Mouse (Mus musculus) embryo, embryonic 10.5 days (tissue): Measurements from ENCODE around the gene Dtx2.
A peak's percentile ranks its signal among the peaks of the same experiment; 100 is the strongest.
"Not testable (repeated sequence)": the region's sequence is repeated elsewhere in the genome, so short reads cannot be mapped to it uniquely, and the experiment has no call there.

Experiments used
- DNase-seq: peaks from one replicate; pipeline ENCODE4 v3.0.0-alpha.2; 2015; ENCODE audit warnings: low spot score

Dtx2 gene

GRCm38 (mm10) chr5:136027612-136028311 lies 33.2 kb downstream of the Dtx2 start:
- no peak for DNase-seq

DNA sequence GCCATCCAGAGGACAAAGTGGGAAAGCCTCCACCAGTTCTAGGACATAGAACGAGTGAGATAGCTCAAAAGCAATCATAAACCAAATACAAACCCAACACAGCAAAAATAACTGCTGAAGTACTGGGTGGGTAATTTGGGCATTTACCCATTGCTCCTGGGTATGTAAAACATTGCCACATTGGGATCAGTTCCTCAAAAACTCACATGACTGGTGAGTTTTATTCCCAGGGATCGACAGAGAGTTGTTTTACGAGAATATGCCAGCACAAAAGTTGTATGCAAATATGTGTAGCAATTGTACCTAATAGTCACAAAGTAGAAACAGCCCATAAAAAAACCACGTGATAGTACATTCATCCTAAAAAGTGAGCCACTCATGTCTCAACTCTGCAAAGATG lies 40.3 kb downstream of the Dtx2 start:
- no peak for DNase-seq

DNA sequence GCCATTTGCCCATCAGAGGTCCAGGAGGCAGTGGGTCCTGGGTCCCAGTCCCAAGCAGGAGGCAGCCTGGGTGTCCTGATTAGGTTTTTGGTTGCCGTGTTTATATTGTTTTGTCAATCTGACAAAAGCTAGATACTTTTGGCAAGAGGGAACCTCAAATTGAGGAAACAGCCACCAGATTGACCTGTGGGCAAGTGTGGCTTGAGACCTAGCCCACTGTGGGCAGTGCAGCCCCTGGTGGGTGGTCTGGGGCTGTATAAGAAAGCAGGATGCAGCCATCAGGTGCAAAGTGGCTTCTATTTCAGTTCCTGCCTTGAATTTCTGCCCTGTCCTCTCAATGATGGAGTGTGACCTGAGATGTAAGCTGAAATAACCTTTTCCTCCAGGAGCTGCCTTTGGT lies 40.7 kb downstream of the Dtx2 start:
- DNase-seq = no peak

- DNase-seq = no peak
Measured at GRCm38 (mm10) chr5:136036667-136037066, 42.1 kb downstream of the Dtx2 start.

- no peak for DNase-seq
Measured at GRCm38 (mm10) chr5:136038258-136039214, 43.9 kb downstream of the Dtx2 start, which contains the start of gene Upk3b. Gene Upk3b (plus strand): TSS chr5:136038496.

- DNase-seq = peak; percentile 45
Measured at GRCm38 (mm10) chr5:136040210-136040609, 45.6 kb downstream of the Dtx2 start.

DNA sequence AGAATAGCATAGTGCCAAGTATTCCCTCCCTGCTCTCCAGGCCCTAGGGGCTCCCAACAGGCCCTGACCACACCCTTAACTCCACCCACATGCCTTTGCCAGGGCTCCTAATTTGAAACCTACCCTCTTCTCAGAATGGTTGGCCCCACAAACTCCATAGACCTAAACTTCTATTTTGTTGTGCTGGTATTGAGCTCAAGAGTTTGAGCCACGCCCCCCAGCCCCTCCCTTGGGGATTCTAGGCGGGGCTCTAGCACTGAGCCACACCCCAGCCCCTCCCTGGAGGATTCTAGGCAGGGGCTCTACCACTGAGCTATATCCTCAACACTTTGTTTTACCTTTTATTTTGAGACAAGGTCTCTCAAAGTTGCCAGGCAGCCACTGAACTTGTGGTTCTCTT lies 46.7 kb downstream of the Dtx2 start:
- DNase-seq = no peak

DNA sequence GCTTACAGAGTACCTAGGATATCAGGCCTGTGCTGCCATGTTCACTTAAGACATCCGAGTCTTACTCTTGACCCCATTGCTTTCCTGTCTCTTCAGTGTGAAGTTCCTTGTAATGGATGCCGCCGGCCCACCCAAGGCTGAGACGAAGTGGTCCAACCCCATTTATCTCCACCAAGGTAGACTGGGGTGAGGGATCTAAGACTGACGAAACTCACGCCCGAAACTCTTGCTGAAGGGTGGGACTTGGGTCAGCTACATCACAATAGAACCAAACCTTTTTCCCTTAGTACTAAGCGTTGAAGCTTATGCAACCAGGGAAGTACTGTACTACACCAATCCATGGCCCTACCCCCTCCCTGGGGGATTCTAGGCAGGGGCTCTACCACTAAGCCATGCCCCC lies 47.1 kb downstream of the Dtx2 start:
- DNase-seq = no peak

GRCm38 (mm10) chr5:136044865-136045264 lies 50.3 kb downstream of the Dtx2 start:
- DNase-seq = no peak

GRCm38 (mm10) chr5:136045408-136045807 lies 50.8 kb downstream of the Dtx2 start:
- DNase-seq = peak; percentile 40

GRCm38 (mm10) chr5:136045987-136046386 lies 51.4 kb downstream of the Dtx2 start:
- DNase-seq = peak; percentile 95

DNA sequence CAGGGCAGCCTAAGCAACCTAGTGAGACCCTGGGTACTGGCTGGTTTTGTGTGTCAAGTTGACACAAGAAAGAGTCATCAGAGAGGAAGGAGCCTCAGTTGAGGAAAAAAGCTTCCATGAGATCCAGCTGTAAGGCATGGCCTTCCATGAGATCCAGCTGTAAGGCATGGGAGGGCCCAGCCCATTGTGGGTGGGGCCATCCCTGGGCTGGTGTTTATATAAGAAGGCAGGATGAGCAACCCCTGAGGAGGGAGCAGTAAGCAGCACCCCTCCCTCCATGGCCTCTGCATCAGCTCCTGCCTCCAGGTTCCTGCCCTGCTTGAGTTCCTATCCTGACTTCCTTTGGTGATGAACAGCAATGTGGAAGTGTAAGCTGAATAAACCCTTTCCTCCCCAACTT lies 53.9 kb downstream of the Dtx2 start:
- DNase-seq = not testable (repeated sequence)

- peak; percentile 34 for DNase-seq
Measured at GRCm38 (mm10) chr5:136049926-136050325, 55.3 kb downstream of the Dtx2 start.

GRCm38 (mm10) chr5:136051231-136052085 lies 56.9 kb downstream of the Dtx2 start:
- peak; percentile 93 for DNase-seq

GRCm38 (mm10) chr5:136052861-136053655 lies 58.5 kb downstream of the Dtx2 start:
- no peak for DNase-seq

GRCm38 (mm10) chr5:136054301-136055077 lies 59.9 kb downstream of the Dtx2 start, which contains the start of gene Upk3bl:
Gene Upk3bl (plus strand): TSS chr5:136054492.
- DNase-seq = no peak

DNA sequence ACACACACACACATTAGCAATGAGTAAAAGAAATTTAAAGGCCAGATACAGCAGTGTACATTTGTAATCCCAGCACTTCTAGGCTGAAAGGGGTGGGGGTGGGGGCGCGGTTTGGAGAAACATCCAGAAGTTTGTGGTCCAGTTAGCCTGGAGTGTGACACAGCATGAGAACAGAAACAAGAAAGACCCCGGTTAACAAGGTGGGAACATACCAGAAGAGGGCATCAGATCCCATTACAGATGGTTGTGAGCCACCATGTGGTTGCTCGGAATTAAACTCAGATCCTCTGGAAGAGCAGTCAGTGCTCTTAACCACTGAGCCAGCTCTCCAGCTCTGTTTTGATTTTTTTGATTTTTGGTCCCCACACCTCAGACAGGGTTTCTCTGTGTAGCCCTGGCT lies 61.5 kb downstream of the Dtx2 start:
- no peak for DNase-seq

GRCm38 (mm10) chr5:136057085-136057484 lies 62.5 kb downstream of the Dtx2 start:
- DNase-seq = no peak

GRCm38 (mm10) chr5:136061567-136061966 lies 67.0 kb downstream of the Dtx2 start:
- peak; percentile 85 for DNase-seq

DNA sequence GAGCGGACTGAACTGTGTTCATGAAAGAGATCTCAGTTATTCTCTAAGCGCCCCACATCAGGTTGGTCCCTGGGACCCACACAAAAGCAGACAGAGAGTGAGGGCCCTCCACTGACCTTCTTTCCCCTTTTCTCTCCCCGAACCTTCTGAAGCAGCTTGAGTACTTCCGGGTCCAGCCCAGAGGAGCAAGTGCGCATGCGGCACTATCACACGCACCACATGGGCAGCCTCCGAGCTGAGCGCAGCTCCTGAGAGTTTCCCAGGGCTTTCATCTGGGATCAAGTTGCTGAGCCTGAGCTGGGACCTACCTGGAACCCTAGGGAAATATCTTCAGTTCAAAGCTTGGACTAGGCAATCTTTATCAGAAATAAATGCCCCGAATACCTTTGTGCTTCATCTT lies 69.3 kb downstream of the Dtx2 start:
- no peak for DNase-seq
